Mouse (Mus musculus) kidney, adult 9 months (tissue): ENCODE data around the gene Taar7b.

Experiments
- DNase-seq: peaks from one replicate; pipeline ENCODE4 v3.0.0; 2022

The Taar7b gene

DNA sequence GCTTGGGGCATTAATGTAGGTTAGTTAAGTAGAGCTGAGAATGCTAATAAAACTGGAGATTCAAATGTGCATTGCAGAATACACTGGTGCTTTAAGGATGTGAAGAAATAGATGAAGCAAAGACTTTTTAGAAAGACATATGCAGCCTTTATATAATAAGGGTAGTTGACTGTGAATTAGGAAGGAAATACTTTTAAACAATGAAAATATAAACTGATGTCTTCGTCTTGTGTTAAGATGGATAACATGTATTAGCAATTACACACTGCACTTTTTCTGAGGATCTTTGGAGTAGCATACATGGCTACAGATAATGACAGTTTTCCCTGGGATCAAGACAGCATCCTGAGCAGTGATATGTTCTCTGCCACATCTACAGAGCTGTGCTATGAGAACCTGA lies at the start of gene Taar7b:
Gene Taar7b (plus strand): TSS at position 301 of the 400 bp plus-strand sequence.
- DNase-seq, result no peak

DNA sequence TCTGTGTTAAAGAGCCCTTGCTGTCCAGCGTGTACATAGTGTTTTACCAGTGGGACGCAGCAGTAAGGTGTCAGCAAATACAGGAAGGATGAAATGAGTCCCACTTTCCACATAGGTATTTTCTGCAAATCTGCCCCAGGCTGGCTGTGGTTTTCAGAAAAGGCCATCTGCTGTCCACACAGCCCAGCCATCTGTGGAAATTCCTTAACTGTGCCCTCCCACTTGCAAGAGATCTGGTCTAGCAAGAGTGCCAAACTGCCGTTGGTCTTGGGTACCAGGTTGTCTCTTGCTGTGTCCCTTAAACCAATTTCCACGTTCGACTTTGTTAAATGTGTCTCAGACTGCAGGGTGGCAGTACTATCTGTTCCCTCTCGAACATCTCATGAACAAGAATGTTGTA lies 48.0 kb upstream of the Taar7b start:
- no peak for DNase-seq

DNA sequence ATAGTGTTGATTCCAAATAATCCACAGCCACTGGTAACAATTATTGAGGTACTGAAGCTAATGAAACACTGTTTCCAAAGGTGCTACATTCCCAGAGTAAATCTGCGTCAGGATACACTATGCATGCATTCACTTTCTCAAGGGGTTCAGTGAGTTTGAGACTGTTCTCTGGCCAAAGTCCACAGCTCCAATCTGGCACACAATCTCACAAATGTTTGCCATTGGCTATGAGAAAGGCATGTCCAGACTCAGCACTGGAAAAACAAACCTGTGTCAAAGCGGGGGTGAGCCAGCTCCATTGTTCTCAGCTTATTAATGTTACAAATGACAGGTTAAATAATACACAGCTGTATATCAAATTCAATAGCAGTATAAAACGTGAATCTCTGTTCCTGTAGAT lies 40.7 kb upstream of the Taar7b start:
- DNase-seq, result peak; percentile 71

DNA sequence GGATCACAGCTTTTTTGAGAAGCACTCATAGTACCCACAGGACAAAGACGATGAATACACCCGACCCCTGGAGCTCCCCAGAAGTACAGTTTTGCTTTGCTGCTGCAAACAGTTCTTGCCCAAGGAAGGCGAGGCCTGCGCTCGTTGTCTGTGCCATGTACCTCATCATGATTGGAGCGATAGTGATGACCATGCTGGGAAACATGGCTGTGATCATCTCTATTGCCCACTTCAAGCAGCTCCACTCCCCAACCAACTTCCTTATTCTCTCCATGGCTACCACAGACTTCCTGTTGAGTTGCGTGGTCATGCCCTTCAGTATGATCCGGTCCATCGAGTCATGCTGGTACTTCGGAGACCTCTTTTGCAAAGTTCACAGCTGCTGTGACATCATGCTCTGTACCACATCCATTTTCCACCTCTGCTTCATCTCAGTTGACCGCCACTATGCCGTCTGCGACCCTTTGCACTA lies 39.3 kb upstream of the Taar7b start, which contains the start of gene Taar4:
Gene Taar4 (plus strand): TSS at position 51 of the 472 bp plus-strand sequence.
- no peak for DNase-seq

DNA sequence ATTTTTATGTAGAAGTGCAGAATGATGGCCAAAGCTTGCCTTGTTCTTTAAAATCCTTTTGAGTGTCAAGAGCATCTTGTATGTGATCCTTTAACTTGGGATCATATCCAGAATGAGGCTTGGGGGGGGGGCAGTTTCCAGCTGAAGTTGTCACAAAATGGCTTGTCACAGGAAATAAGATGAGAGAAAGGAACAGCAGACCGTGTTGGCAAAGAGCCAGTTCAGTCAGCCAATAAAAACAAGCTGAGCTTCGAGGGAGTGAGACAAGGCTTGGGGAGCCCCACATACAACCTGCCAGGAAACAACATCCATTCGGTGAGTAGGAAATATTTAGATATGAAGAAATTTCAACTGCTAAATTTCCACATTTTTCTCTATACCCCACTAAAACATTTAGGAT lies 36.3 kb upstream of the Taar7b start:
- DNase-seq, result no peak

DNA sequence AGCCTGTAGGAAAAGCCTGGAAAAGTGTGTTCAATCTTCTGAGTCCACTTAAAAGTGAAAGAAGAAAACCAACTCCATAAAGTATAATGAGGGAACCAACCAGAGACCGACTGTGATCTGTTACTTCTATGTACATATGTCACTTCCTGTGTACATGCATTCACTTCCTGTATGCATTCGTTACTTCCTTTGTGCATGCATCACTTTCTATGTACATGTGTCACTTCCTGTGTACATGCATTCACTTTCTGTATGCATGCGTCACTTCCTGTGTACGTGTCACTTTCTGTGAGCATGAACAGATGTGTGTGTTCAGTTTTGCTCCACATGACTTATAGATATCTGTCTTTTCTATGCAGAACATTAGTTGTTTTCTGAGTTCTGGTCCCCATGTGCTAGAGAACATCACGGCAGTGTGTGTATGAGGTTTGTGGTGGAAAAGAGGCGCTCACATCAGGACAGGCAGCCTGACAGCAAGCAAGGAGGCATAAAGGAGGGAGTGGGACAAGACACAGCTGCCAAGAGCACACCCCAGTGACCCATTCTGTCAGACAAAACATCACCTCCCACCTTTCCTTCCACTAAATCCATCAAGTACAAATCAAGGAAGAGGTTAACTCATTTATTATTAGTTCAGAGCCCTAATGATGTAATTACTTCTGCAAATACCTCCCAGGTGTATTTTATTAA lies 34.7 kb upstream of the Taar7b start:
- no peak for DNase-seq

DNA sequence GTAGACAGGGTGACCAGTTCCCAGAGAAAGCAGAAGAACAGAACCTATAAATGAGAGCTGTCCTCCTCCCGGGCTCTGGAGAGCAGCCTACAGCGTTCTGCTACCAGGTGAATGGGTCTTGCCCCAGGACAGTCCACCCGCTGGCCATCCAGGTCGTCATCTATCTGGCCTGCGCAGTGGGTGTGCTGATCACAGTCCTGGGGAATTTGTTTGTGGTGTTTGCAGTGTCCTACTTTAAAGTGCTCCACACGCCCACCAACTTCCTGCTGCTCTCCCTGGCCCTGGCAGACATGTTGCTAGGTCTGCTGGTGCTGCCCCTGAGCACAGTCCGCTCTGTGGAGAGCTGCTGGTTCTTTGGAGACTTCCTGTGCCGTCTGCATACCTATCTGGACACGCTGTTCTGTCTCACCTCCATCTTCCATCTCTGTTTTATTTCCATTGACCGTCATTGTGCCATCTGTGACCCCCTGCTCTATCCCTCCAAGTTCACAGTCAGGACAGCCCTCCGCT lies 29.0 kb upstream of the Taar7b start, which contains the start of gene Taar5:
Gene Taar5 (plus strand): TSS at position 51 of the 510 bp plus-strand sequence.
- DNase-seq, result no peak

DNA sequence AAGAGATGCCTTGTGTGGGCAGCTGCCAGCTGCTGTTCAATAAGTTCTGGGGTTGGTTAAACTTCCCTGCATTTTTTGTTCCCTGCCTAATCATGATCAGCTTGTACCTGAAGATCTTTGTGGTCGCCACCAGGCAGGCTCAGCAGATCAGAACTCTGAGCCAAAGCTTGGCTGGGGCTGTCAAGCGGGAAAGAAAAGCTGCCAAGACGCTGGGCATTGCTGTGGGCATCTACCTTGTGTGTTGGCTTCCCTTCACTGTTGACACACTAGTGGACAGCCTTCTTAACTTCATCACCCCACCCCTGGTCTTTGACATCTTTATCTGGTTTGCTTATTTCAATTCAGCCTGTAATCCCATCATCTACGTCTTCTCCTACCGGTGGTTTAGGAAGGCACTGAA lies 28.5 kb upstream of the Taar7b start:
- DNase-seq, result no peak

DNA sequence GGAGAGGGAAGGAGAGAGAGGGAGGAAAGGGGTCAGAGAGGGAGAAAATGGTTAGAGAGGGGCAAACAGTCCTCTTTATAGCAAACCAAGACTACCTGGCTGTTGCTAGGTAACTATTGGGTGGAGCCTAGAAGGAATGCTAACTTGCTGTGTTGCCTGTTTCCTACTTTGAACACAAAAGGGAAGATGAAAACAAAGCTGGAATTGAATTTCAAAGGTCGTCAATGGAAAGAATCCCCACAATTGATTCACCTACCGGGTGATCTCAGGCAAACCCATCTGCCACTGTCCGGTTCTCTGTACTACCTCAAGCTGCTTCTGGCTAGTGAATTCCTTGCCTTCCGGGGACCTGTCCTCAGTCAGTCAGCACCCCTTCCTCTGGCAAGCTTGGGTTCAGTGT lies 21.8 kb upstream of the Taar7b start:
- no peak for DNase-seq

DNA sequence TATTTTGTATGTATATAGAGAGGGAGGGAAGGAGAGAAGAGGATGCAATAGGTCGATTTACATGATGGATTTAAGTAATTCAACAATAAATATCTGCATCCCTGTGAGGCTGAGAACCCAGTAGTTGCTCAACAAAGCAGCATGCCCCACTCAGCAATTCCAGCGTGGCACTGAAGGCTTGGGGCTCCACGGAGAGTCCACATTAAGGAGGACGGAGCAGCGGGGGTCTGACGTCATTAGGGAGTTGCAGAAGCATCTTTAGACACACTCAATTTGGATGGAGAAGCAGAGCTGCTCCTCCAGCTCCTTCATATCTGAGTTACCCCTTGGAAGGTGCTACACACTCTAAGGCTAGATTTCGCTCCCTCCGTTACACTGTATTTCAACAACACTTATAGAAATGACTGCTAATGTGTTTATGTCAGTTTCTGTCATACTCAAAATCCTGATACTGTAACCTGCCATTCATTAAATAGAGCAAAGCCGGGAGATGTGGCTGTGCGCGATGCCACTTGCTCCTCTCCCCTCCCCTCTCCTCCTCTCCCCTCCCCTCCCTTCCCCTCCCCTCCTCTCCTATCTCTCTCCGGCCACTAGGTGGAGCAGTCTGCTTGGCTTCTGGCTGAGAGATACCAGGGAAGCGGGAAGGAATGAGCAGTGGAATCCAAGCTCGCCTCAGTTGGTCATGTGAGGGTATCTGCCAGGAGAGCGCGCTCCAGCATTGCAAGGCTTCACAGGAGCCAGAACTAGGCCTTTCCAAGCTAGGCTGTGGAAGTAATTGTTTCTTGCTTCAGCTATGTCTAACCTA lies 20.6 kb upstream of the Taar7b start:
- DNase-seq, result peak; percentile 80

DNA sequence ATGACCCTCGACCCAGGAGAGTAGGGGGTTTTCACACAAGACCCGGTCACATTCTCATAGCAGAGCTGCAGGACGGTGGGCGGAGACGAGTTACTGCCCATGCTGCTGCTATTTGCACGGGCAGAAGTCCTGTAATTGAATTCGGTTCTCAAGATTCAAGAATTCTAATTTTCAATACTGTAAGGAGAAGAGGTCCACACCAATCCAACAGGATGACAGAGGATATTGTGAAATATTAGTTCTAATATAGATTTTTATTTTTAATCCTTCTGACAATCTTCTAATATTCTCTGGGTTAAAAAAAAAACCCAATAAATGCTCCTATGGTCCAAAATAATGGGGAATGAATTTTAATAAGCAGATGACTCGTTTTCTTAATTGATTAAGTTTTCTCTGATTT lies 14.2 kb upstream of the Taar7b start, which contains the start of gene Taar6:
Gene Taar6 (minus strand): TSS at position 101 of the 400 bp plus-strand sequence.
- no peak for DNase-seq

DNA sequence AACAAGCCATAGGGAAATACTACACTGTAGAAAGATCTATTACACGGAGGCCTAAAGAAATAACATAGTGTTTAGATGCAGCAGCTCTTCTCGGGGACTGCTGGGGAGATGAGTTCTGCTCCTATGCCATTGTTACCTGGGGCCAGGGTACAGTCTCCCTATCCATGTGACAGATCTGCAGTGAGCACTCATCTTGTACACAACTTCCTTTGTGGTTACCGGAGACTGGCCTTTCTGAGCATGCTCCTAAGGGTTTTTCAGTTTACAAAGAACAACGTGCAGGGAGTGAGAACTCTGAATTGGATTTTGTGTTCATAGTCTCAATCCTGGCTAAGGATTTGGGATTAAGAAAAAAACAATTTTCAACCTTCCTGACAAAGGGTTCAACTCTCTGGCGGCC lies 13.3 kb upstream of the Taar7b start:
- DNase-seq, result no peak

DNA sequence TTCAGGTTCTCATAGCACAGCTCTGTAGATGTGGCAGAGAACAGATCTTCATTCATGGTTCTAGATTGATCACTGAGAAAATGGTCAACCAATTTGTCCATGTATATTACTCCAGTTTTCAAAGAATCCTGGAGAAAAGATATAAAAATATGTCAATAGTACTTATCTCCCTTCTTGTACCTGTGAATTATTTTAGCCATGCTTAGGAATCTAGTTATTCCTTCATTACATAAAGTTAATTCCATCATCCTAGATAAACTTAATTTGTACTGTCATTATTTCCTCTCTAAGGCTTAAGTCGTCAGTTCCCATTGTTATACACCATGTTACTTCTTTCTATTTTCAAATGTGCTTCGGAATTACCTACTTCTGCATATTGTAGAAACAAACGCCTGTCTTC lies 6.4 kb upstream of the Taar7b start, which contains the start of gene Taar7a:
Gene Taar7a (minus strand): TSS at position 101 of the 400 bp plus-strand sequence.
- no peak for DNase-seq

DNA sequence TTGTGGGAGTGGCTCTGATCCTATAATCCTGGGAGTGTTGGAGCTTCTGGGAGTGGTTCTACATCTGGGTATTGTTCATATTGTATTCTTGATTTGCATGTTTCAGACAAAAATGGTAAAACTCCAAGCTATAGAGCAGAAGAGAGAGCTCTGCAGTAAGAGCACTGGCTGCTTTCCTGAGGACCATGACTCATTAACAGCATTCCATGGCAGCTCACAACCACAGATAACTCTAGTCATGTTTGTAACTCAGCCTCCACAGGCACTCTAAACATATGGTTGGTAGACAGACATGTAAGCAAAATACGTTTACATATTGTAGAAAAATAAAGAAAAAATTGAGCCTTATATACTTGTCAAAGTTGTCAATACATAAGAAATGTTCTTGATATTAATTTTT lies 6.7 kb downstream of the Taar7b start:
- no peak for DNase-seq

DNA sequence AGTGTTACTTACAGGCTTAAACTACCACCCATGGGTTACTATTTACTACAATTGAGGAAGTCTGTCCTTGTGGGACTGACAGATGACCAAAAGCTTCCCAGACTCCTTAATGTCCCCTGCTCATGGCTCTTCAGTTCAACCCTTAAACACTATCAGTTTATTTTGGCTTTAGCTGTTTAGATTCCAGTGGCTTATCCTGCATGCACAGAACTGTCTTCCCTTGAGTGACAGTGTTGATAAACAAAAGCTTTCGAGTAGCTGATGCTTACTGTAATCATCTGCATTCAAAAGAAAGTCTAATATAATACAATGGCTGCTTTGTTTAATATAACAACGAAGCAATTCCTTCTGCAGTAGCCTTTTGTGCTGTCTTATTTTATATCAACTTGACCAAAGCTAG lies 7.3 kb downstream of the Taar7b start:
- no peak for DNase-seq

DNA sequence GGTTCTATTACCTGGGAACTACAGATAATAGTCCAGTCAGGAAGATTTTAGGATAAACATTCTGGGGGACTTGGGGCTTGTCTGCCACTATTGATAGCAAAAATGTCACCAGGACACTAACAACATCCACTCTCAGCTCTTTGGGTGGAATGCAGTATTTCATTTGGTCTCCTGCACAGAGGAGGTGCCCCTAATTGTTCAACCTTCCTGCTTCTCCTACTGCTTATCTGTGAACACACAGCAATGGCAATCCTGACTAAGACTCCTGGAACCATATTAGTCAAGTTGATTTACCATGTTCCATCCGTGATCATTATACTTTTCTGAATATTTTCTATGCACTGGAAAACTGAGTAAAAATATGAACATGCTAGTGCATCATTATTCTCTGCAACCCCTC lies 8.4 kb downstream of the Taar7b start:
- no peak for DNase-seq

DNA sequence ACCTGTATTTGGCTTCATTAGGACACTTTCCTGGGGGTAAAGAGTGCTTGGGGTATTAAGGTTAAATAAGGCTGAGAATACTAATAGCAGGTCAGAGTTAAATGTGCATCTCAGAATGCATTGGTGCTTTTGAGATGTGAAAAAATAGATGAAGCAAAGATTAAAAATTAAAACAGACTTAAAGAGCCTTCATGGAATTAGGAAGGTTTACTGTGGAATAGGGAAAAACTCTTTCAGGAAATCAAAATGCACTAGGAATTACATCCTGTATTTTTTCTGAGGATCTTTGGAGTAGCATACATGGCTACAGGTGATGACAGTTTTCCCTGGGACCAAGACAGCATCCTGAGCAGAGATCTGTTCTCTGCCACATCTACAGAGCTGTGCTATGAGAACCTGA lies 27.2 kb downstream of the Taar7b start, which contains the start of gene Taar7d:
Gene Taar7d (plus strand): TSS at position 301 of the 400 bp plus-strand sequence.
- DNase-seq, result no peak

DNA sequence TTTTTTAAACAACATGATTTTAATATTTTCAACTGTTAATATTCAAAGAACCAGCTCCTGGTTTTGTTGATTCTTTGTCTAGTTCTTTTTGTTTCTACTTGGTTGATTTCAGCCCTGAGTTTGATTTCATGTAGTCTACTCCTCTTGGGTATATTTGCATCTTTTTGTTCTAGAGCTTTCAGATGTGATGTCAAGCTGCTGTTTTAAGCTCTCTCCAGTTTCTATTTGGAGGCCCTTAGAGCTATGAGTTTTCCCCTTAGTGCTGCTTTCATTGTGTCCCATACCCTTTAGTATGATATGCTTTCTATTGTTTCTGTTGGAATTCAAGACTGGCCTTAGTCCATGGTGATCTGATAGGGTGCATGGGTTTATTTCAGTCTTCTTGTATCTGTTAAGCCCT lies 31.6 kb downstream of the Taar7b start:
- DNase-seq, result no peak

DNA sequence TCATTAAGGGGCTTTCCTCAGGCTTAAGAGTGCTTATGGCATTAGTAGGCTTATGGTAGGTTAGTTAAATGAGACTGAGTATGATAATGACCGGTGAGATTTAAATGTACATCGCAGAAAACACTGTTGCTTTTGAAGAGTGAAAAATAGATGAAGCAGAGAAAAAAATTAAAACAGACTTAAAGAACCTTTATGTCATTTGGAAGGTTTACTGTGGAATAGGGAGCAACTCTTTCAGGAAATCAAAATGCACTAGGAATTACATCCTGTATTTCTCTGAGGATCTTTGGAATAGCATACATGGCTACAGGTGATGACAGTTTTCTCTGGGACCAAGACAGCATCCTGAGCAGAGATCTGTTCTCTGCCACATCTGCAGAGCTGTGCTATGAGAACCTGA lies 37.6 kb downstream of the Taar7b start, which contains the start of gene Taar7e:
Gene Taar7e (plus strand): TSS at position 301 of the 400 bp plus-strand sequence.
- no peak for DNase-seq

DNA sequence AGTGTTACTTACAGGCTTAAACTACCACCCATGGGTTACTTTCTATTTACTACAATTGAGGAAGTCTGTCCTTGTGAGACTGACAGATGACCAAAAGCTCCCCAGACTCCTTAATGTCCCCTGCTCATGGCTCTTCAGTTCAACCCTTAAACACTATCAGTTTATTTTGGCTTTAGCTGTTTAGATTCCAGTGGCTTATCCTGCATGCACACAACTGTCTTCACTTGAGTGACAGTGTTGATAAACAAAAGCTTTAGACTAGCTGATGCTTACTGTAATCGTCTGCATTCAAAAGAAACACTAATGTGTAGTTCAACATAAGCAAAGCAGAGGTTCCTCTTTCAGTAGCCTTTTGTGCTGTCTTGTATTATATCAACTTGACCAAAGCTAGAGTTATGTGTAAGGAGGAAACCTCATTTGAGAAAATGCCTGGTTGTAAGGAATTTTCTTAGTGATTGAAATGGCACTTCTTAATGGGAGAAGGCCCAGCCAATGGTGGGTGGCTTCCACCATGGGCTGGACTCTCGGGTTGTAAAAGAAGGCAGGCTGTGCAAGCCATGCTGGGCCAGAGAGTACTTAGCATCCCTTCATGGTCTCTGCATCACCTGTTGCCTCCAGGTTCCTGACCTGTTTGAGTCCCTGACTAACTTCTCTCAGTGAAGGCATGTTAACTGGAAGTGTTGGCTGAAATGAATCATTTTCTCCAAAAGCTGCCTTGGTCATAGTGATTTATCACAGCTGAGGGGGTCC lies 40.6 kb downstream of the Taar7b start:
- no peak for DNase-seq

DNA sequence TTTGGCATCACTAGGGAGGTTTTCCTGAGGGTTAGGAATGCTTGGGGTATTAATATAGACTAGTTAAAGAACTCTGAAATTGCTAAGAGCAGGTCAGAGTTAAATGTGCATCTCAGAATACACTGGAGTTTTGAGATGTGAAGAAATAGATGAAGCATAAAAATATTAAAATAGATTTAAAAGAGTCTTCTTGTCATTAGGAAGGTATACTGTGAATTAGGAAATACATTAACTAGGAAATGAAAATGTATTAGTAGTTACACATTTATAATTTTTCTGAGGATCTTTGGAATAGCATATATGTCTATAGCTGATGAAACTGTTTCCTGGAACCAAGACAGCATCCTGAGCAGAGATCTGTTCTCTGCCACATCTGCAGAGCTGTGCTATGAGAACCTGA lies 49.5 kb downstream of the Taar7b start, which contains the start of gene Taar7f:
Gene Taar7f (plus strand): TSS at position 301 of the 400 bp plus-strand sequence.
- DNase-seq, result no peak
